Mouse (Mus musculus) liver, embryonic 14.5 days (tissue): ENCODE results near the gene Tent4a.

ENCODE experiments used
- CTCF ChIP-seq: IDR thresholded peaks from 2 replicates; pipeline ENCODE4 v1.5.1; 2016; ENCODE audit warnings: antibody characterized with exemption, low read depth, control low read depth
- EP300 ChIP-seq: IDR thresholded peaks from 2 replicates; pipeline ENCODE4 v1.6.1; 2016; ENCODE audit warnings: antibody characterized with exemption, low read depth

DNA sequence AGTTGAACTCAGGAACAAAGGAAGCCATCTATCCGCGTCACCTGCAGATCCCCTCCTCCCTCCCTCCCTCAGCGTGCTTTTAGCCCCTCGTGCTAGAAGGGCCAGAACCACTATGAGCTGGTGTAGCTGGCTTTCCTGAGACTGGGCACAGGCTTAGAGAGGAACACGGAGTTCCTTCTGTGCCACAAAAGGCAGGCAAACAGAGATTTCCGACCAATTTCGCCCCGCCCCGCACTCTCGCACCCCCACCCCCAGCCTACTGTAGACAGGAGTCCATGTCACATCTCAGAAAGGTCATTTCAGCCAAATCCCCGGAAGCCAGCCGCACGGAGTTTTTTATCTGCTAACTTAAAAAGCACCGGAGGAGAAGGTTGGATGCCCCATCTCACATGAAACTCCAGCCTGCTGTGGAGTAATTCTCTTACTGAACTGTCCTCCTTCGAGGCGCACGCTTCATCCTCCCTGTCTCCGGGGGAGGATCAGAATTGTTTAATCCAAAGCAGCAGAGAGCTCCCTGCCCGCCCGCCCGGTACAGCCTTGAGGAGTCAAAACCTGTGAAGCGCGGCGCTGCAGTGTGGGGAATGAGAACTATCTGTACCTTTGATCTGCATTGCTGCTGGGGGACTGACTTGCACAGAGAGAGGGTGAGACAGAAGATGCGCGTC, 46.7 kb downstream of the Tent4a start:
- no peak for TF ChIP-seq CTCF
- no peak for TF ChIP-seq EP300
